Mouse (Mus musculus) forebrain, embryonic 11.5 days (tissue): ENCODE results near the gene Stk10. TPM values are rescaled to one million over a fixed set of nuclear protein-coding genes. Genes with fewer than 3 reads are reported as not detected.

Experiments used
- ATAC-seq: fragments of 200-750 bp; cut with Nextera tagmentation; replicated peaks from 2 replicates; pipeline ENCODE4 v1.8.0; 2017; ENCODE audit warnings: moderate TSS enrichment; ENCODE audit not compliant: low FRiP score
- DNase-seq: peaks from one replicate; pipeline ENCODE4 v3.0.0-alpha.2; 2017; ENCODE audit warnings: low spot score
- H3K27ac ChIP-seq: fragments of 300-500 bp; sonication (generic); 2 replicates; pipeline ENCODE4 v1.5.1; 2014; ENCODE audit warnings: low read depth, low read length
- H3K27me3 ChIP-seq: fragments of 300-500 bp; sonication (generic); 2 replicates; pipeline ENCODE4 v1.6.1; 2014; ENCODE audit warnings: mild to moderate bottlenecking, low read length, mixed read lengths; ENCODE audit not compliant: control insufficient read depth, insufficient read depth
- H3K36me3 ChIP-seq: fragments of 300-500 bp; sonication (generic); 2 replicates; pipeline ENCODE4 v1.6.1; 2014; ENCODE audit warnings: mild to moderate bottlenecking, low read length, moderate library complexity, mixed read lengths; ENCODE audit not compliant: control insufficient read depth, insufficient read depth
- H3K4me1 ChIP-seq: fragments of 300-500 bp; sonication (generic); replicated peaks from 2 replicates; pipeline ENCODE4 v1.6.1; 2014; ENCODE audit warnings: low read length, mixed read lengths; ENCODE audit not compliant: control insufficient read depth, insufficient read depth
- H3K4me2 ChIP-seq: fragments of 300-500 bp; sonication (generic); 2 replicates; pipeline ENCODE4 v1.6.1; 2014; ENCODE audit warnings: low read depth, mild to moderate bottlenecking, low read length, moderate library complexity, mixed read lengths; ENCODE audit not compliant: severe bottlenecking
- H3K4me3 ChIP-seq: fragments of 300-500 bp; sonication (generic); 2 replicates; pipeline ENCODE4 v1.5.1; 2014; ENCODE audit warnings: low read depth, low read length
- H3K9ac ChIP-seq: fragments of 300-500 bp; sonication (generic); 2 replicates; pipeline ENCODE4 v1.6.1; 2014; ENCODE audit warnings: low read length
- H3K9me3 ChIP-seq: fragments of 300-500 bp; sonication (generic); 2 replicates; pipeline ENCODE4 v1.6.1; 2016; ENCODE audit warnings: low read length, mixed read lengths; ENCODE audit not compliant: control insufficient read depth
- WGBS: fragments of 180-500 bp; shearing (Covaris S2); extraction: QIAGEN DNeasy Blood & Tissue Kit; methylation state at CpG from one replicate; pipeline ENCODE4 v1.1.7; 2014; 5-methylcytosine and 5-hydroxymethylcytosine counted together
- polyA plus RNA-seq: library from polyadenylated mRNA; unstranded; fragments of >200 nt; fragmentation: Nextera tagmentation; extraction: Ambion mirVana; gene quantifications from 2 replicates; pipeline ENCODE4 v1.2.1, GENCODE M21; 2014

Stk10 gene
- polyA plus RNA-seq, 1 experiment from 2014 or later, result 1.4 TPM

DNA sequence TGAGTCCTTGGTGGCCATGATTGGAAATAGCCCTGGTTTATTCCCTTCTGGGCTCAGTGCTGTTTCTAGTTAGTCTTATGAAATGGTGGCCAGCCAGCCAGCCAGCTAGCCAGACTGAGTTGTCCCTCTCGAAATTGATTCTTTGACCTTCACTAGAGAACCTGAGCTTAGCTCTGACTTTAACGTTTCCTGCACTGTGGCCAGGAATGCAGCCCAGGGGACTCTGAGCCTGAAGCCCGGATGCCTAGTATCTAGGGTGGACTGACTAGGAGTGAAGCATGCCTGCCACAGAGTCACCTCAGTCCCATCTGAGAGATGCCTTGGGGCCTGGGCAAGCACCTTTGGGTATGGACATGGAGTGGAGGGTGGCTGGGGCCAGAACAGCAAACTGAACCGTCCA is 31.5 kb downstream of the Stk10 start:
- Histone ChIP-seq H3K27ac (no peak overlapping the region), H3K4me3 (no peak overlapping the region), H3K9me3 (no peaks in the 10 kb centered on the region), H3K9ac (no peak overlapping the region), H3K36me3 (no peaks in the 10 kb centered on the region), H3K4me2 (no peak overlapping the region), H3K27me3 (no peaks in the 10 kb centered on the region), H3K4me1 (no peaks in the 10 kb centered on the region)
- WGBS, result 64% methylated on average over 4 of the region's 4 CpGs
- DNase-seq, result no peak
- ATAC-seq, result no peak

DNA sequence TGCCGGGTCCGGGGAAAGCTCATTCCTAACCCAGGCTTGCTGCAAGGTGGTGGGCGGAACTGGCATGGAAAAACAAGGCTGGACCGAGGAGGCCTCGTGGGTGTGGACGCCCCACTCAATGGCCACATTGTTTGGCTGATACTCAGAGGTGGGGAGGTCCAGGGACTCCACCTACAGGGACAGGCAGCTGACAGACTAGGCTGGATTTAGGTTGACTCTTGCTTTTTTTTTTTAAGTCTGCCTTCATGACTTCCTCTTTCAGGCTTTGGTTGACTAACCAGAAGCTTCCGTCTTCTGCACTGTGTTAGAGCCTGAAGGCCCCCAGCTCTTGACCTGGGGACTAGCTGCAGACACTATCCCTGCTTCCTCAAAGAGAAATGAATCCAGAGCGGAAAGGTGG is 32.0 kb downstream of the Stk10 start:
- H3K27ac ChIP-seq, result no peak overlapping the region
- ATAC-seq (no peak), DNase-seq (no peak)
- H3K4me1 ChIP-seq, result no peaks in the 10 kb centered on the region
- H3K9ac ChIP-seq, result no peak overlapping the region
- H3K27me3 ChIP-seq, result no peaks in the 10 kb centered on the region
- WGBS, result 63% methylated on average over 8 of the region's 8 CpGs
- H3K4me2 ChIP-seq, result no peak overlapping the region
- no peaks in the 10 kb centered on the region for H3K36me3 ChIP-seq
- H3K9me3 ChIP-seq, result no peaks in the 10 kb centered on the region
- H3K4me3 ChIP-seq, result no peak overlapping the region

GRCm38 (mm10) chr11:32566184-32566583 is 33.1 kb downstream of the Stk10 start:
- Histone ChIP-seq H3K9ac (no peak overlapping the region), H3K27me3 (no peaks in the 10 kb centered on the region), H3K4me3 (no peak overlapping the region), H3K4me2 (no peak overlapping the region), H3K27ac (no peak overlapping the region), H3K4me1 (no peaks in the 10 kb centered on the region), H3K36me3 (no peaks in the 10 kb centered on the region), H3K9me3 (no peaks in the 10 kb centered on the region)
- WGBS, result 90% methylated on average over 6 of the region's 6 CpGs
- DNase-seq, result no peak
- no peak for ATAC-seq

DNA sequence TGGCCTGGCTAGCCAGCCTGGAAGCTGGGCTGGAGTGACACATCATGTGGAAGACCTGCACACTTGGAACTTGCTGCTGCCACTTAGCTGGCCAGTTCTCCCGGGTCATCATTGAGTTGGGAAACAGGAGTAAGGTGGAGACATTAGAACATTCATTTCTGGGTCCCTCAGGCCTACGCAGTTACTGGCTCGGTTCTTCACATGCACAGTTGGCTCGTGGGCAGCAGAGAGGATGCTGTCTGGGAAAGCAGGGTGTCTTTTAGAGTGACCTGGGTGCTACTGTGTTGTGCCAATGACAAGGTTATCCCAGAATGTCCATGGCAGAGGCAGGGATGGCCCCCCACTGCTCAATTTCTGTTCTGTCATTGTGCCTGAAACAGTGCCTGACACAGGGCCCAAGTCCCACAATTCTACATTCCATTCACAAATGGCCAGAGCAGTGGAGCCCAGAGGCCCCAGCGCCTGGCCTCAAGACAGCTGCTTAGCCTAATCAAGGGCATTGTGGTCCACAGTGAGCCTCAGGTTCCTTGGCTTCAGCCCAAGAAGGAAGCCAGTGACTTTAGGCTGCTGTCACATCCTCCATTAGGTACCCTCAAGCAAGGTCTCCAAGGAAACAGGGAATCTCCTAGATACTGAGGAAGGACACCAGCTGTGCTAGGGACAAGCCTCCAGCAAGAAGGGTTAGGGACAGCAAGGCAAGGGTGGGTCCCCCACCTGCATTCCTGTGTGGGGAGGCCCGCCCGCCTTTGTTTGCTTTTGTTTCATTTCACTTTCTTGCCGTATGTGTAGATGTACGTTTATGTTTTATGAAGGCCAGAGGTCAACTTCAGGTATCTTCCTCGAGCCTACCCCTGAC is 34.1 kb downstream of the Stk10 start:
- Histone ChIP-seq H3K4me1 (no peaks in the 10 kb centered on the region), H3K9me3 (no peaks in the 10 kb centered on the region), H3K9ac (no peak overlapping the region), H3K4me3 (no peak overlapping the region), H3K36me3 (no peaks in the 10 kb centered on the region), H3K27ac (no peak overlapping the region), H3K27me3 (no peaks in the 10 kb centered on the region), H3K4me2 (no peak overlapping the region)
- DNase-seq (no peak), ATAC-seq (no peak)
- WGBS, result 89% methylated on average over 10 of the region's 10 CpGs

DNA sequence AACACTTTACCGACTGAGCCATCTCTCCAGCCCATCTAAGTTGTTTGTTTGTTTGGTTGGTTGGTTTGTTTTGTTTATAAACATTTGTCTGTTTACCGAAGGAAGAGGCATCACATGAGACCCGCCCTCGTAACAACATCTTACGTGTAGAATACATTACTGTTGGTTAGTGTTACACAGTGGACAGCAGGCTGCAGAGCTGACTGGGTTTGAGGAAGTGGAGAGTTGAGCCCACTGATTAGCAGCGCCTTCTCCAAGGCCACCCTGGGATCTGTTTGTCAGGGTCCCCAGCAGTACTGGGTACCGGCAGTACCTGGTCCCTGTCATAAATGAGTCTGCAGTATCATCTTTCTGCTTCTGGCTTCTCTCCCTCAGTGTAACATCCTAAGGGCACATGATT is 35.0 kb downstream of the Stk10 start:
- no peaks in the 10 kb centered on the region for H3K36me3 ChIP-seq
- no peak for ATAC-seq
- no peak for DNase-seq
- no peak overlapping the region for H3K4me3 ChIP-seq
- WGBS, result 92% methylated on average over 7 of the region's 7 CpGs
- H3K9me3 ChIP-seq, result no peaks in the 10 kb centered on the region
- H3K27me3 ChIP-seq, result no peaks in the 10 kb centered on the region
- no peak overlapping the region for H3K4me2 ChIP-seq
- H3K9ac ChIP-seq, result no peak overlapping the region
- no peaks in the 10 kb centered on the region for H3K4me1 ChIP-seq
- no peak overlapping the region for H3K27ac ChIP-seq

- H3K27me3 ChIP-seq, result no peaks in the 10 kb centered on the region
- no peak overlapping the region for H3K9ac ChIP-seq
- H3K4me2 ChIP-seq, result no peak overlapping the region
- DNase-seq (no peak), ATAC-seq (no peak)
- WGBS, result 93% methylated on average over 15 of the region's 15 CpGs
- no peaks in the 10 kb centered on the region for H3K9me3 ChIP-seq
- H3K4me3 ChIP-seq, result no peak overlapping the region
- H3K4me1 ChIP-seq, result no peaks in the 10 kb centered on the region
- no peaks in the 10 kb centered on the region for H3K36me3 ChIP-seq
- H3K27ac ChIP-seq, result no peak overlapping the region
Observed at GRCm38 (mm10) chr11:32568637-32569293, 35.7 kb downstream of the Stk10 start.

GRCm38 (mm10) chr11:32571103-32571502 is 38.0 kb downstream of the Stk10 start:
- Histone ChIP-seq H3K36me3 (no peaks in the 10 kb centered on the region), H3K4me2 (no peak overlapping the region), H3K4me3 (no peak overlapping the region), H3K27me3 (no peaks in the 10 kb centered on the region), H3K9me3 (no peaks in the 10 kb centered on the region), H3K27ac (no peak overlapping the region), H3K9ac (no peak overlapping the region), H3K4me1 (no peaks in the 10 kb centered on the region)
- 92% methylated on average over 6 of the region's 6 CpGs for WGBS
- no peak for ATAC-seq
- no peak for DNase-seq

- WGBS, result 96% methylated on average over 2 of the region's 2 CpGs
- Histone ChIP-seq H3K9ac (no peak overlapping the region), H3K4me1 (no peaks in the 10 kb centered on the region), H3K4me2 (no peak overlapping the region), H3K27me3 (no peaks in the 10 kb centered on the region), H3K9me3 (no peaks in the 10 kb centered on the region), H3K27ac (no peak overlapping the region), H3K36me3 (no peaks in the 10 kb centered on the region), H3K4me3 (no peak overlapping the region)
- DNase-seq, result no peak
- no peak for ATAC-seq
Observed at GRCm38 (mm10) chr11:32573669-32574068, 40.6 kb downstream of the Stk10 start.
